Mouse (Mus musculus) hindbrain, embryonic 14.5 days (tissue): Measurements from ENCODE around the gene Serping1. TPM values are rescaled to one million over a fixed set of nuclear protein-coding genes. Genes with fewer than 3 reads are reported as not detected.
"Not testable (repeated sequence)": the region's sequence is repeated elsewhere in the genome, so short reads cannot be mapped to it uniquely, and the experiment has no call there.

Experiments
- ATAC-seq: fragments of 200-750 bp; cut with Nextera tagmentation; 2 replicates; pipeline ENCODE4 v1.8.0; 2017; ENCODE audit warnings: moderate number of reproducible peaks, mild to moderate bottlenecking, moderate TSS enrichment, moderate library complexity; ENCODE audit not compliant: low FRiP score
- DNase-seq: peaks from one replicate; pipeline ENCODE4 v3.0.0-alpha.2; 2015; ENCODE audit warnings: low spot score
- H3K27ac ChIP-seq: fragments of 300-500 bp; sonication (generic); 2 replicates; pipeline ENCODE4 v1.5.1; 2014; ENCODE audit warnings: mild to moderate bottlenecking, moderate library complexity
- H3K27me3 ChIP-seq: fragments of 300-500 bp; sonication (generic); 2 replicates; pipeline ENCODE4 v1.6.1; 2014; ENCODE audit warnings: mild to moderate bottlenecking, low read length, mixed read lengths; ENCODE audit not compliant: control insufficient read depth, insufficient read depth
- H3K36me3 ChIP-seq: fragments of 300-500 bp; sonication (generic); replicated peaks from 2 replicates; pipeline ENCODE4 v1.6.1; 2014; ENCODE audit not compliant: control insufficient read depth, insufficient read depth
- H3K4me1 ChIP-seq: fragments of 300-500 bp; sonication (generic); replicated peaks from 2 replicates; pipeline ENCODE4 v1.6.1; 2014; ENCODE audit warnings: antibody characterized with exemption, low read length, mixed read lengths; ENCODE audit not compliant: control insufficient read depth, insufficient read depth
- H3K4me2 ChIP-seq: fragments of 300-500 bp; sonication (generic); replicated peaks from 2 replicates; pipeline ENCODE4 v1.6.1; 2014; ENCODE audit warnings: mild to moderate bottlenecking, moderate library complexity
- H3K4me3 ChIP-seq: fragments of 300-500 bp; sonication (generic); replicated peaks from 2 replicates; pipeline ENCODE4 v1.5.1; 2014; ENCODE audit warnings: mild to moderate bottlenecking, low read length
- H3K9ac ChIP-seq: fragments of 300-500 bp; sonication (generic); 2 replicates; pipeline ENCODE4 v1.6.1; 2014
- H3K9me3 ChIP-seq: fragments of 300-500 bp; sonication (generic); 2 replicates; pipeline ENCODE4 v1.6.1; 2016; ENCODE audit warnings: low read length; ENCODE audit not compliant: control insufficient read depth
- WGBS: fragments of 180-500 bp; shearing (Covaris S2); extraction: QIAGEN DNeasy Blood & Tissue Kit; methylation state at CpG from one replicate; pipeline ENCODE4 v1.1.7; 2014; 5-methylcytosine and 5-hydroxymethylcytosine counted together
- polyA plus RNA-seq: library from polyadenylated mRNA; unstranded; fragments of >200 nt; fragmentation: Nextera tagmentation; extraction: Ambion mirVana; gene quantifications from 2 replicates; pipeline ENCODE4 v1.2.1, GENCODE M21; 2014

The Serping1 gene
- polyA plus RNA-seq, 1 experiment from 2014 or later, result 36.3 TPM

- H3K27me3 ChIP-seq, H3K9ac ChIP-seq, H3K4me3 ChIP-seq, H3K27ac ChIP-seq, DNase-seq, H3K9me3 ChIP-seq, H3K4me2 ChIP-seq, ATAC-seq: not testable (repeated sequence)
- 82% methylated on average over 5 of the region's 5 CpGs for WGBS
- Histone ChIP-seq H3K4me1 (peaks cover 14% of the 10 kb centered on the region), H3K36me3 (peaks cover 22% of the 10 kb centered on the region)
These were observed 47.1 kb downstream of the Serping1 start for GRCm38 (mm10) chr2:84728191-84728590.

GRCm38 (mm10) chr2:84727172-84727858 lies 47.9 kb downstream of the Serping1 start, which contains the start of gene Clp1:
Clp1 (minus strand) TSS chr2:84727350.
- H3K4me3 ChIP-seq, result peak within 1 kb of the TSS; percentile 61

GRCm38 (mm10) chr2:84726716-84727115 lies 48.5 kb downstream of the Serping1 start:
- peak overlapping the region; percentile 61 for H3K4me3 ChIP-seq
- DNase-seq (no peak), ATAC-seq (0 out of 2 replicates have a peak, but pooled peaks have one; percentile 15)
- H3K9ac ChIP-seq, result peak overlapping the region; percentile 57
- peak overlapping the region; percentile 97 for H3K4me2 ChIP-seq
- peaks cover 13% of the 10 kb centered on the region for H3K4me1 ChIP-seq
- no peaks in the 10 kb centered on the region for H3K27me3 ChIP-seq
- H3K9me3 ChIP-seq, result no peaks in the 10 kb centered on the region
- 5% methylated on average over 9 of the region's 9 CpGs for WGBS
- H3K27ac ChIP-seq, result no peak overlapping the region
- H3K36me3 ChIP-seq, result peaks cover 32% of the 10 kb centered on the region

More at GRCm38 (mm10) chr2:84727172-84727858, 47.9 kb downstream of the Serping1 start, which contains the start of gene Clp1:
- H3K36me3 ChIP-seq, result peaks cover 26% of the 10 kb centered on the region
- DNase-seq, result peak; percentile 97
- H3K9me3 ChIP-seq, result no peaks in the 10 kb centered on the region
- WGBS, result under 1% methylated on average over 39 of the region's 39 CpGs
- H3K27ac ChIP-seq, result peak within 1 kb of the TSS; percentile 75
- H3K27me3 ChIP-seq, result no peaks in the 10 kb centered on the region
- H3K4me1 ChIP-seq, result peaks cover 13% of the 10 kb centered on the region
- ATAC-seq, result peak; percentile 95
- peak within 1 kb of the TSS; percentile 57 for H3K9ac ChIP-seq
- H3K4me2 ChIP-seq, result peak within 1 kb of the TSS; percentile 97

- H3K4me3 ChIP-seq, result no peak overlapping the region
- WGBS, result 94% methylated on average over 10 of the region's 10 CpGs
- DNase-seq, result no peak
These were observed 49.5 kb downstream of the Serping1 start for GRCm38 (mm10) chr2:84725770-84726169.

GRCm38 (mm10) chr2:84723856-84724255 lies 51.4 kb downstream of the Serping1 start:
- Histone ChIP-seq H3K4me1 (peaks cover 13% of the 10 kb centered on the region), H3K36me3 (peaks cover 42% of the 10 kb centered on the region), H3K9ac (no peak overlapping the region), H3K4me2 (no peak overlapping the region), H3K9me3 (no peaks in the 10 kb centered on the region), H3K27ac (no peak overlapping the region), H3K4me3 (no peak overlapping the region), H3K27me3 (no peaks in the 10 kb centered on the region)
- WGBS, result 97% methylated on average over 14 of the region's 14 CpGs
- ATAC-seq (no peak), DNase-seq (no peak)

More at GRCm38 (mm10) chr2:84725770-84726169, 49.5 kb downstream of the Serping1 start:
- H3K4me1 ChIP-seq, result peaks cover 13% of the 10 kb centered on the region
- peak overlapping the region; percentile 97 for H3K4me2 ChIP-seq
- H3K27ac ChIP-seq, result no peak overlapping the region
- no peak for ATAC-seq
- H3K36me3 ChIP-seq, result peaks cover 41% of the 10 kb centered on the region
- no peaks in the 10 kb centered on the region for H3K27me3 ChIP-seq
- no peaks in the 10 kb centered on the region for H3K9me3 ChIP-seq
- no peak overlapping the region for H3K9ac ChIP-seq

GRCm38 (mm10) chr2:84721182-84721581 lies 54.1 kb downstream of the Serping1 start:
- no peak overlapping the region for H3K4me3 ChIP-seq
- WGBS, result 75% methylated on average over 3 of the region's 3 CpGs
- H3K9ac ChIP-seq, result no peak overlapping the region
- peaks cover 42% of the 10 kb centered on the region for H3K36me3 ChIP-seq
- H3K4me1 ChIP-seq, result peaks cover 10% of the 10 kb centered on the region
- no peaks in the 10 kb centered on the region for H3K27me3 ChIP-seq
- DNase-seq (no peak), ATAC-seq (no peak)
- no peak overlapping the region for H3K4me2 ChIP-seq
- H3K27ac ChIP-seq, result no peak overlapping the region
- no peaks in the 10 kb centered on the region for H3K9me3 ChIP-seq

GRCm38 (mm10) chr2:84720718-84721117 lies 54.5 kb downstream of the Serping1 start:
- ATAC-seq (no peak), DNase-seq (no peak)
- peaks cover 42% of the 10 kb centered on the region for H3K36me3 ChIP-seq
- H3K9ac ChIP-seq, result no peak overlapping the region
- no peaks in the 10 kb centered on the region for H3K9me3 ChIP-seq
- H3K27ac ChIP-seq, result no peak overlapping the region
- H3K27me3 ChIP-seq, result no peaks in the 10 kb centered on the region
- no peak overlapping the region for H3K4me2 ChIP-seq
- 87% methylated on average over 2 of the region's 2 CpGs for WGBS
- 0 out of 2 replicates have a peak, but pooled peaks cover 8% of the 10 kb centered on the region for H3K4me1 ChIP-seq
- H3K4me3 ChIP-seq, result no peak overlapping the region

- no peak for ATAC-seq
- WGBS, result 97% methylated on average over 4 of the region's 4 CpGs
- H3K36me3 ChIP-seq, result peaks cover 17% of the 10 kb centered on the region
These were observed 57.9 kb downstream of the Serping1 start for GRCm38 (mm10) chr2:84717357-84717756.

GRCm38 (mm10) chr2:84716423-84717355 lies 58.6 kb downstream of the Serping1 start:
- H3K36me3 ChIP-seq, result peaks cover 10% of the 10 kb centered on the region
- DNase-seq (no peak), ATAC-seq (no peak)
- no peaks in the 10 kb centered on the region for H3K9me3 ChIP-seq
- H3K27ac ChIP-seq, result peak overlapping the region; percentile 95
- H3K4me1 ChIP-seq, result peaks cover 16% of the 10 kb centered on the region
- H3K27me3 ChIP-seq, result no peaks in the 10 kb centered on the region
- peak overlapping the region; percentile 98 for H3K4me3 ChIP-seq
- peak overlapping the region; percentile 89 for H3K4me2 ChIP-seq
- peak overlapping the region; percentile 69 for H3K9ac ChIP-seq
- 37% methylated on average over 9 of the region's 9 CpGs for WGBS

More at GRCm38 (mm10) chr2:84717357-84717756, 57.9 kb downstream of the Serping1 start:
- Histone ChIP-seq H3K4me3 (no peak overlapping the region), H3K9me3 (no peaks in the 10 kb centered on the region), H3K4me2 (no peak overlapping the region), H3K27ac (no peak overlapping the region), H3K9ac (no peak overlapping the region), H3K4me1 (peaks cover 16% of the 10 kb centered on the region), H3K27me3 (no peaks in the 10 kb centered on the region)
- no peak for DNase-seq
